Mouse (Mus musculus): Measurements from ENCODE around the gene Pom121l2.
A peak's percentile ranks its signal among the peaks of the same experiment; 100 is the strongest.

The Pom121l2 gene

GRCm38 (mm10) chr13:22021581-22021980 is 40.6 kb downstream of the Pom121l2 start:
- DNase-seq = no peak

GRCm38 (mm10) chr13:22022241-22022640 is 41.2 kb downstream of the Pom121l2 start:
- peak; percentile 67 for DNase-seq

GRCm38 (mm10) chr13:22026058-22027031 is 45.4 kb downstream of the Pom121l2 start:
- DNase-seq = peak; percentile 62

GRCm38 (mm10) chr13:22028673-22029460 is 47.9 kb downstream of the Pom121l2 start:
- DNase-seq = peak; percentile 93

- no peak for DNase-seq
These were observed 48.9 kb downstream of the Pom121l2 start for GRCm38 (mm10) chr13:22029928-22030327.

- DNase-seq = no peak
These were observed 49.5 kb downstream of the Pom121l2 start for GRCm38 (mm10) chr13:22030493-22030892.

GRCm38 (mm10) chr13:22033741-22034442 is 52.9 kb downstream of the Pom121l2 start:
- DNase-seq = no peak

- no peak for DNase-seq
These were observed 53.7 kb downstream of the Pom121l2 start for GRCm38 (mm10) chr13:22034443-22035266.

- peak; percentile 86 for DNase-seq
These were observed 54.5 kb downstream of the Pom121l2 start, which contains the start of the genes Hist1h2ah and Hist1h2bk for GRCm38 (mm10) chr13:22035267-22036148. TSS of gene Hist1h2ah (minus strand) at chr13:22035568. TSS of gene Hist1h2bk (plus strand) at chr13:22035870.

- no peak for DNase-seq
These were observed 55.4 kb downstream of the Pom121l2 start for GRCm38 (mm10) chr13:22036149-22036956.

GRCm38 (mm10) chr13:22036986-22037385 is 56.0 kb downstream of the Pom121l2 start:
- no peak for DNase-seq

GRCm38 (mm10) chr13:22037415-22037814 is 56.4 kb downstream of the Pom121l2 start:
- no peak for DNase-seq
